In genomic region chr14:20765642-20766258, GRCm38 (mm10) we compare ENCODE assay signal across 8 mouse cellular contexts. TPM values are rescaled to one million over a fixed set of nuclear protein-coding genes. Genes with fewer than 3 reads are reported as not detected.
DNase-seq lines count a peak whose midpoint lies in the region; ATAC-seq and TF ChIP-seq lines count a peak whose summit lies in the region.

No protein-coding gene starts in this region.

- DNase-seq in heart, postnatal 25 days (ENCODE audit: low spot score) = peak; percentile 81
- DNase-seq in layer of hippocampus, adult 11-12 months (ENCODE audit: low spot score) = peak; percentile 93
- peak; percentile 88 to 90 for DNase-seq in lung, adult 18-20 months
- peak; percentile 96 for DNase-seq in testis, postnatal 10 days (ENCODE audit: low spot score)

- intact Hi-C loops in heart, postnatal 25 days (cut with DNase I) = loop anchor here (1.0 to 2.0 kb wide), 2 partner anchors 33 to 105 kb away; no protein-coding TSS in a partner anchor

- H3K4me3 ChIP-seq in ES-Bruce4 (ENCODE audit: low read depth, low read length) = no peak overlapping the region
- H3K4me3 ChIP-seq in forebrain, embryonic 15.5 days = no peak overlapping the region
- H3K4me3 ChIP-seq in neural tube, embryonic 14.5 days (ENCODE audit: low read depth, low read length) = no peak overlapping the region

- no peaks in the 10 kb centered on the region for H3K27me3 ChIP-seq in ES-Bruce4 (ENCODE audit: control insufficient read depth, insufficient read depth, low read length, poor library complexity, severe bottlenecking)
- no peaks in the 10 kb centered on the region for H3K27me3 ChIP-seq in forebrain, embryonic 15.5 days
- no peaks in the 10 kb centered on the region for H3K27me3 ChIP-seq in neural tube, embryonic 14.5 days (ENCODE audit: control insufficient read depth, insufficient read depth, low read length)

- TF ChIP-seq EP300 in ES-Bruce4 (IDR thresholded peaks at IDR 0.05; ENCODE audit: insufficient read depth, low read depth, low read length) = no peak

- no peak overlapping the region for H3K9ac ChIP-seq in ES-Bruce4 (ENCODE audit: low read depth, poor library complexity, severe bottlenecking)
- no peak overlapping the region for H3K9ac ChIP-seq in forebrain, embryonic 15.5 days (replicated peaks)
- H3K9ac ChIP-seq in neural tube, embryonic 14.5 days (replicated peaks; ENCODE audit: low read depth, low read length) = no peak overlapping the region

- no peak for TF ChIP-seq POLR2A in ES-Bruce4 (IDR thresholded peaks at IDR 0.05; ENCODE audit: insufficient read depth, low read length)

- H3K4me1 ChIP-seq in ES-Bruce4 (ENCODE audit: control insufficient read depth, insufficient read depth, low read length) = no peaks in the 10 kb centered on the region
- H3K4me1 ChIP-seq in forebrain, embryonic 15.5 days = no peaks in the 10 kb centered on the region
- no peaks in the 10 kb centered on the region for H3K4me1 ChIP-seq in neural tube, embryonic 14.5 days (ENCODE audit: control insufficient read depth, insufficient read depth, low read length)

- H3K4me2 ChIP-seq in forebrain, embryonic 15.5 days (replicated peaks) = no peak overlapping the region
- no peak overlapping the region for H3K4me2 ChIP-seq in neural tube, embryonic 14.5 days (ENCODE audit: low read depth, low read length)

- peak; percentile 92 for TF ChIP-seq CTCF in ES-Bruce4 (IDR thresholded peaks at IDR 0.05; ENCODE audit: low read depth, low read length)

- no peak overlapping the region for H3K27ac ChIP-seq in ES-Bruce4 (ENCODE audit: insufficient read depth, low read length)
- no peak overlapping the region for H3K27ac ChIP-seq in forebrain, embryonic 15.5 days (replicated peaks)
- no peak overlapping the region for H3K27ac ChIP-seq in neural tube, embryonic 14.5 days (ENCODE audit: low read depth, low read length)

- peak; percentile 86 for ATAC-seq in cerebellum, adult (ENCODE audit: insufficient number of reproducible peaks, low FRiP score, low TSS enrichment)
- peak; percentile 75 for ATAC-seq in forebrain, embryonic 15.5 days (replicated peaks)
- peak; percentile 80; the same call in 1 of the 2 replicates for ATAC-seq in neural tube, embryonic 14.5 days (ENCODE audit: low read depth)

- H3K36me3 ChIP-seq in ES-Bruce4 (ENCODE audit: control insufficient read depth, insufficient read depth, low read length, poor library complexity, severe bottlenecking) = peaks cover 19% of the 10 kb centered on the region
- H3K36me3 ChIP-seq in forebrain, embryonic 15.5 days = peaks cover 31% of the 10 kb centered on the region
- peaks cover 44% of the 10 kb centered on the region for H3K36me3 ChIP-seq in neural tube, embryonic 14.5 days (ENCODE audit: control insufficient read depth, insufficient read depth, low read length)

- WGBS in forebrain, embryonic 15.5 days = 32% methylated on average over 12 of the region's 12 CpGs
- WGBS in neural tube, embryonic 14.5 days = 26% methylated on average over 12 of the region's 12 CpGs

- H3K9me3 ChIP-seq in ES-Bruce4 (replicated peaks; ENCODE audit: control insufficient read depth, insufficient read depth, low read length, poor library complexity, severe bottlenecking) = no peaks in the 10 kb centered on the region
- no peaks in the 10 kb centered on the region for H3K9me3 ChIP-seq in forebrain, embryonic 15.5 days
- no peaks in the 10 kb centered on the region for H3K9me3 ChIP-seq in neural tube, embryonic 14.5 days (ENCODE audit: control insufficient read depth, low read length)

RNA-seq across cellular contexts. Expression of gene Camk2g, which starts 28.1 kb away (rescaled TPM):
- 30.1 and 33.9 TPM in 2 replicates for polyA plus RNA-seq in ES-Bruce4 (2011; ENCODE audit: insufficient read depth, insufficient read length, low read depth, missing spikeins)
- 86.8 and 95.6 TPM in 2 replicates for polyA plus RNA-seq in forebrain, embryonic 15.5 days (2015; fragmentation: Nextera tagmentation; extraction: Ambion mirVana)
- 10 to 100 TPM; 50.4 to 59.5 TPM for total RNA-seq in heart, postnatal 25 days (2021)
- 215 and 232 TPM in 2 replicates for polyA plus RNA-seq in neural tube, embryonic 14.5 days (2014; fragmentation: Nextera tagmentation; extraction: Ambion mirVana)

RNA-seq across cellular contexts. Expression of gene Ndst2, which starts 31.4 kb away (rescaled TPM):
- polyA plus RNA-seq in ES-Bruce4 (2011; ENCODE audit: insufficient read depth, insufficient read length, low read depth, missing spikeins) = 11.0 and 11.1 TPM in 2 replicates
- polyA plus RNA-seq in forebrain, embryonic 15.5 days (2015; fragmentation: Nextera tagmentation; extraction: Ambion mirVana) = 15.7 and 16.9 TPM in 2 replicates
- total RNA-seq in heart, postnatal 25 days (2021) = 10 to 100 TPM; 10.0 to 12.6 TPM
- 17.7 and 17.8 TPM in 2 replicates for polyA plus RNA-seq in neural tube, embryonic 14.5 days (2014; fragmentation: Nextera tagmentation; extraction: Ambion mirVana)

RNA-seq across cellular contexts. Expression of gene Zswim8, which starts 58.4 kb away (rescaled TPM):
- polyA plus RNA-seq in ES-Bruce4 (2011; ENCODE audit: insufficient read depth, insufficient read length, low read depth, missing spikeins) = 37.0 and 37.1 TPM in 2 replicates
- 46.1 and 47.1 TPM in 2 replicates for polyA plus RNA-seq in forebrain, embryonic 15.5 days (2015; fragmentation: Nextera tagmentation; extraction: Ambion mirVana)
- total RNA-seq in heart, postnatal 25 days (2021) = 10 to 100 TPM; 46.6 to 47.6 TPM
- 49.2 and 52.8 TPM in 2 replicates for polyA plus RNA-seq in neural tube, embryonic 14.5 days (2014; fragmentation: Nextera tagmentation; extraction: Ambion mirVana)
